Mouse (Mus musculus) C2C12 (cell line): Measurements from ENCODE around the gene Gnl2. TPM values are rescaled to one million over a fixed set of nuclear protein-coding genes. Genes with fewer than 3 reads are reported as not detected.
A peak's percentile ranks its signal among the peaks of the same experiment; 100 is the strongest.

ENCODE experiments used
- H3K27me3 ChIP-seq: one replicate; pipeline ENCODE4 v1.6.1; 2011; ENCODE audit not compliant: control insufficient read depth, insufficient read depth, insufficient read length
- H3K36me3 ChIP-seq: one replicate; pipeline ENCODE4 v1.6.1; 2011; ENCODE audit not compliant: control insufficient read depth, insufficient read depth
- H3K4me3 ChIP-seq: one replicate; pipeline ENCODE4 v1.5.1; 2011; ENCODE audit warnings: mild to moderate bottlenecking, control low read depth; ENCODE audit not compliant: poor library complexity, insufficient read depth, severe bottlenecking
- H3K79me2 ChIP-seq: one replicate; pipeline ENCODE4 v1.6.1; 2011; ENCODE audit not compliant: control insufficient read depth, insufficient read depth
- H3K79me3 ChIP-seq: one replicate; pipeline ENCODE4 v1.6.1; 2011; ENCODE audit warnings: low read depth, control low read depth
- H3ac ChIP-seq: one replicate; pipeline ENCODE3; 2011; ENCODE audit warnings: low read depth; ENCODE audit not compliant: control insufficient read depth, insufficient read length
- CEBPB ChIP-seq: IDR thresholded peaks from one replicate; pipeline ENCODE4 v1.6.1; 2011; ENCODE audit warnings: low read depth, mild to moderate bottlenecking, control low read depth, moderate library complexity
- CTCF ChIP-seq: IDR thresholded peaks from one replicate; pipeline ENCODE4 v1.5.1; 2011; ENCODE audit not compliant: control insufficient read depth, insufficient read depth, insufficient read length
- FOSL1 ChIP-seq: IDR thresholded peaks from one replicate; pipeline ENCODE4 v1.8.0; 2011; ENCODE audit warnings: mild to moderate bottlenecking, low read length; ENCODE audit not compliant: poor library complexity, insufficient read depth, severe bottlenecking
- MAX ChIP-seq: IDR thresholded peaks from one replicate; pipeline ENCODE4 v1.6.1; 2011; ENCODE audit warnings: mild to moderate bottlenecking, control low read depth
- MYOD1 ChIP-seq: IDR thresholded peaks from one replicate; pipeline ENCODE4 v1.6.1; 2011; ENCODE audit warnings: low read depth; ENCODE audit not compliant: control insufficient read depth, insufficient read length
- MYOG ChIP-seq: IDR thresholded peaks from one replicate; pipeline ENCODE4 v1.6.1; 2011; ENCODE audit not compliant: control insufficient read depth, insufficient read length; ENCODE audit errors: extremely low read depth
- USF1 ChIP-seq: IDR thresholded peaks from one replicate; pipeline ENCODE4 v1.6.1; 2011; ENCODE audit warnings: low read depth, mild to moderate bottlenecking, control low read depth, moderate library complexity
- polyA plus RNA-seq: library from polyadenylated mRNA; unstranded; fragments of >200 nt; fragmentation: generic; extraction: Trizol; gene quantifications from one replicate; pipeline ENCODE4 v1.2.1, GENCODE M21; 2012; ENCODE audit warnings: missing spikeins

Gnl2 gene
- polyA plus RNA-seq, 1 experiment: 23.2 TPM

- Histone ChIP-seq H3ac (no peak overlapping the region), H3K79me2 (no peaks in the 10 kb centered on the region), H3K36me3 (no peaks in the 10 kb centered on the region), H3K27me3 (peaks cover 91% of the 10 kb centered on the region), H3K79me3 (no peaks in the 10 kb centered on the region), H3K4me3 (no peak overlapping the region)
- no peak for TF ChIP-seq MYOD1
- TF ChIP-seq MYOG: no peak
- no peak for TF ChIP-seq CTCF
- no peak for TF ChIP-seq MAX
- TF ChIP-seq FOSL1: no peak
- TF ChIP-seq CEBPB: no peak
- TF ChIP-seq USF1: no peak
Measured at GRCm38 (mm10) chr4:124990325-124990724, 26.1 kb upstream of the Gnl2 start.

GRCm38 (mm10) chr4:124997479-124998147 lies 18.8 kb upstream of the Gnl2 start:
- no peaks in the 10 kb centered on the region for H3K79me2 ChIP-seq
- H3K4me3 ChIP-seq: no peak overlapping the region
- H3K36me3 ChIP-seq: no peaks in the 10 kb centered on the region
- no peaks in the 10 kb centered on the region for H3K79me3 ChIP-seq
- TF ChIP-seq USF1 (no peak), CEBPB (peak; percentile 74)
- no peak overlapping the region for H3ac ChIP-seq
- peaks cover 84% of the 10 kb centered on the region for H3K27me3 ChIP-seq

- TF ChIP-seq MYOG: no peak
- TF ChIP-seq CTCF: no peak
- TF ChIP-seq CEBPB: no peak
- H3K27me3 ChIP-seq: peaks cover 81% of the 10 kb centered on the region
Measured at GRCm38 (mm10) chr4:124999548-124999947, 16.8 kb upstream of the Gnl2 start.

GRCm38 (mm10) chr4:125002978-125003377 lies 13.4 kb upstream of the Gnl2 start:
- Histone ChIP-seq H3ac (no peak overlapping the region), H3K79me2 (no peaks in the 10 kb centered on the region), H3K4me3 (no peak overlapping the region), H3K79me3 (no peaks in the 10 kb centered on the region), H3K36me3 (no peaks in the 10 kb centered on the region), H3K27me3 (peaks cover 84% of the 10 kb centered on the region)
- TF ChIP-seq FOSL1: no peak
- no peak for TF ChIP-seq MYOD1
- TF ChIP-seq MYOG: no peak

More at GRCm38 (mm10) chr4:124999548-124999947, 16.8 kb upstream of the Gnl2 start:
- H3K79me2 ChIP-seq: no peaks in the 10 kb centered on the region
- no peak overlapping the region for H3ac ChIP-seq
- H3K4me3 ChIP-seq: no peak overlapping the region
- H3K36me3 ChIP-seq: no peaks in the 10 kb centered on the region
- H3K79me3 ChIP-seq: no peaks in the 10 kb centered on the region

DNA sequence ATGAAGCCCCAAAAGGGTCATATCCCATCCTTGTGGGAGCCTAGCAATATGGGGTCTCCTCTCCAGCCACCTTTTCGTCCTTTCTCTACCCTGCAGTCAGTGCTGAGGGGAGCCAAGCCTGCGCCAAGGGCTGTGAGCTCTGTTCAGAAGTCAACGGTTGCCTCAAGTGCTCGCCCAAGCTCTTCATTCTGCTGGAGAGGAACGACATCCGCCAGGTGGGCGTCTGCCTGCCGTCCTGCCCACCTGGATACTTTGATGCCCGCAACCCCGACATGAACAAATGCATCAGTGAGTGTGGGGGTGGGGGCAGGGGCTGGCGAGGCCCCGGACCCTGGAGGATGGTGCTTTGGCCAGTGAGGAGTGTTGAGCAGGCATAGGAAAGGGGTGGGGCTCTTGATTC lies 11.5 kb upstream of the Gnl2 start:
- TF ChIP-seq MYOD1 (no peak), MYOG (no peak), FOSL1 (no peak), MAX (no peak), USF1 (no peak), CEBPB (no peak), CTCF (no peak)

DNA sequence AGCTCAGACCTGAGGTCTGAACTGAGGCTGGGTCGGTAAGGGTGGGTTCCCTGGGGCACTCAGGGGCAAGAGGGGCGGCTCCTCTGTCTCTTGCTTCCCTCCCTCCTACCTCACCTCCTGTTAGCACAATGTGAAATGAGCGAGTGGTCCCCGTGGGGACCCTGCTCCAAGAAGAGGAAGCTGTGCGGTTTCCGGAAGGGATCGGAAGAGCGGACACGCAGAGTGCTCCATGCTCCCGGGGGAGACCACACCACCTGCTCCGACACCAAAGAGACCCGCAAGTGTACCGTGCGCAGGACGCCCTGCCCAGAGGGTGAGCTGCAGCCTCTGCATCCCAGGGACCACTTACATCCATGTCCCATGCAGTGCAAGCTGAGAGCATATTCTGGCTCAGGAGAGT lies 8.9 kb upstream of the Gnl2 start:
- no peak overlapping the region for H3ac ChIP-seq
- H3K79me3 ChIP-seq: no peaks in the 10 kb centered on the region
- H3K4me3 ChIP-seq: no peak overlapping the region
- no peaks in the 10 kb centered on the region for H3K79me2 ChIP-seq
- peaks cover 87% of the 10 kb centered on the region for H3K27me3 ChIP-seq
- H3K36me3 ChIP-seq: no peaks in the 10 kb centered on the region
- TF ChIP-seq MYOD1: no peak
- TF ChIP-seq MYOG: no peak
- TF ChIP-seq MAX: no peak
- TF ChIP-seq FOSL1: no peak
- no peak for TF ChIP-seq CEBPB
- no peak for TF ChIP-seq CTCF
- TF ChIP-seq USF1: no peak

More for the DNA sequence above, 11.5 kb upstream of the Gnl2 start:
- H3K79me3 ChIP-seq: no peaks in the 10 kb centered on the region
- no peak overlapping the region for H3ac ChIP-seq
- H3K36me3 ChIP-seq: no peaks in the 10 kb centered on the region
- H3K27me3 ChIP-seq: peaks cover 87% of the 10 kb centered on the region
- H3K79me2 ChIP-seq: no peaks in the 10 kb centered on the region
- H3K4me3 ChIP-seq: no peak overlapping the region
